Mouse (Mus musculus) E14TG2a.4 (cell line): ENCODE measurements around the gene Pspn.

Experiments used
- CTCF ChIP-seq: conservative IDR thresholded peaks from 2 replicates; pipeline ENCODE4 v1.5.1; 2014; ENCODE audit warnings: low read length
- POU5F1 ChIP-seq: IDR thresholded peaks from 2 replicates; pipeline ENCODE4 v1.6.1; 2014; ENCODE audit warnings: low read length, borderline replicate concordance

- TF ChIP-seq CTCF (no peak), POU5F1 (no peak)
Observed at GRCm38 (mm10) chr17:56999414-56999813, 404 bp downstream of the Pspn start.
